Mouse (Mus musculus) stomach, embryonic 16.5 days (tissue): ENCODE measurements around the gene Acvr1b. TPM values are rescaled to one million over a fixed set of nuclear protein-coding genes. Genes with fewer than 3 reads are reported as not detected.
A peak's percentile ranks its signal among the peaks of the same experiment; 100 is the strongest.

ENCODE experiments used
- ATAC-seq: fragments of 200-750 bp; cut with Nextera tagmentation; 2 replicates; pipeline ENCODE4 v1.8.0; 2017; ENCODE audit warnings: moderate number of reproducible peaks, moderate TSS enrichment; ENCODE audit not compliant: insufficient read depth, low FRiP score
- H3K27ac ChIP-seq: fragments of 300-500 bp; sonication (generic); 2 replicates; pipeline ENCODE4 v1.5.1; 2014; ENCODE audit warnings: low read length
- H3K27me3 ChIP-seq: fragments of 300-500 bp; sonication (generic); 2 replicates; pipeline ENCODE4 v1.6.1; 2014; ENCODE audit warnings: low read length, control low read depth, mixed read lengths; ENCODE audit not compliant: control insufficient read depth, insufficient read depth
- H3K36me3 ChIP-seq: fragments of 300-500 bp; sonication (generic); 2 replicates; pipeline ENCODE4 v1.6.1; 2014; ENCODE audit warnings: low read length; ENCODE audit not compliant: control insufficient read depth, insufficient read depth
- H3K4me1 ChIP-seq: fragments of 300-500 bp; sonication (generic); 2 replicates; pipeline ENCODE4 v1.6.1; 2014; ENCODE audit warnings: low read length, control low read depth, mixed read lengths; ENCODE audit not compliant: control insufficient read depth, insufficient read depth
- H3K4me2 ChIP-seq: fragments of 300-500 bp; sonication (generic); 2 replicates; pipeline ENCODE4 v1.6.1; 2014; ENCODE audit warnings: low read depth, low read length, mixed read lengths
- H3K4me3 ChIP-seq: fragments of 300-500 bp; sonication (generic); replicated peaks from 2 replicates; pipeline ENCODE4 v1.5.1; 2014; ENCODE audit warnings: mild to moderate bottlenecking, low read length
- H3K9ac ChIP-seq: fragments of 300-500 bp; sonication (generic); 2 replicates; pipeline ENCODE4 v1.6.1; 2014; ENCODE audit warnings: low read length
- H3K9me3 ChIP-seq: fragments of 300-500 bp; sonication (generic); replicated peaks from 2 replicates; pipeline ENCODE4 v1.6.1; 2016; ENCODE audit warnings: low read length, control low read depth; ENCODE audit not compliant: control insufficient read depth
- WGBS: fragments of 180-500 bp; shearing (Covaris S2); extraction: QIAGEN DNeasy Blood & Tissue Kit; methylation state at CpG from one replicate; pipeline ENCODE4 v1.1.7; 2014; 5-methylcytosine and 5-hydroxymethylcytosine counted together
- microRNA-seq: library from miRNA; unstranded; fragments of <30 nt; microRNA quantifications from one replicate; pipeline ENCODE4, GENCODE M21; 2016
- polyA plus RNA-seq: library from polyadenylated mRNA; unstranded; fragments of >200 nt; fragmentation: Nextera tagmentation; extraction: Ambion mirVana; gene quantifications from 2 replicates; pipeline ENCODE4 v1.2.1, GENCODE M21; 2015

The Acvr1b gene
- polyA plus RNA-seq, 1 experiment from 2014 or later = 11.6 TPM

GRCm38 (mm10) chr15:101259922-101260321, 86.1 kb downstream of the Acvr1b start:
- Histone ChIP-seq H3K36me3 (no peaks in the 10 kb centered on the region), H3K27me3 (no peaks in the 10 kb centered on the region), H3K9me3 (no peaks in the 10 kb centered on the region), H3K9ac (no peak overlapping the region; the same call in 1 of the 2 replicates), H3K27ac (peak overlapping the region; percentile 90), H3K4me3 (no peak overlapping the region), H3K4me2 (no peak overlapping the region), H3K4me1 (peaks cover 33% of the 10 kb centered on the region)
- ATAC-seq = no peak
- 80% methylated on average over 3 of the region's 3 CpGs for WGBS

- Histone ChIP-seq H3K9ac (no peak overlapping the region; the same call in 1 of the 2 replicates), H3K4me2 (no peak overlapping the region), H3K27me3 (no peaks in the 10 kb centered on the region), H3K9me3 (no peaks in the 10 kb centered on the region), H3K4me1 (peaks cover 32% of the 10 kb centered on the region), H3K27ac (peak overlapping the region; percentile 90), H3K4me3 (no peak overlapping the region), H3K36me3 (no peaks in the 10 kb centered on the region)
- peak; percentile 19; the same call in 1 of the 2 replicates for ATAC-seq
- 34% methylated on average over 10 of the region's 10 CpGs for WGBS
Observed at GRCm38 (mm10) chr15:101260387-101260786, 86.5 kb downstream of the Acvr1b start.

DNA sequence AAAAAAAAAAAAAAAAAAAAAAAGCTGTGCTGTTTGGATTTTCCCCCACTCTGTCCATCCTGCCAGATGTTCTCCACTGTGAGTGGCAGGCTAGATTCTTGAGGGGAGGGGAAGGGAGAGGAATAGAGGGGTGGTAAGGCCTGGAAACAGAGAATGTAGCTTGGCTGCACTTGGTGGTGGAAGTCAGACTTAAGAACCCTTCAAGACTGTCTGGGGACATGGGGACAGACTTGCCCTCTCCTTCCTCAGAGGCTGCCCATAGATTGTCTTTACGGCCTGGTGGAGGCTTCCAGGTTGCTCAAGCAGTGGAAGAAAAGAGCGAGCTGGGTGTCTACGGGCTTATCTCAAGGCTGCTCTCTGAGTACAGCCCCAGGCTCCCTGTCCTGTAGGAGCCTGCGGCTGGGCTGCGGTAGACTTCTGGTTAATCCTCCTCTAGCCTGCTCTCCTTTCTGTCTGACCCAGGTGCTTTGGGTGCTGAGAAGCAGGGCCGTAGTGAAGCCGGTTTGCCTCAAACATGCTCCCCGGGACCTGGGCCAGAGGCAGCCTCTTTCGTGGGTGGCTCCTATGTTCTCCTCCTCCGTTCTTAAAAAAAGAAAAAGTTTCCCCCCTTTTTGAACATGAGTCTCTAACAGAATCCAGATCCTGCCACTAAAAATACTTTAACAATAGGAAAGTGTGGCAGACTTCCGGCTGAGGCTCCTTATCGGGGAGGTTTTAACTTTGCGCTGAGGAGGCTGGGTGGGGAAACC, 87.2 kb downstream of the Acvr1b start:
- Histone ChIP-seq H3K4me3 (no peak overlapping the region), H3K4me2 (peak overlapping the region; percentile 7; the same call in 1 of the 2 replicates), H3K4me1 (peaks cover 37% of the 10 kb centered on the region), H3K36me3 (no peaks in the 10 kb centered on the region), H3K9me3 (no peaks in the 10 kb centered on the region), H3K9ac (peak overlapping the region; percentile 49), H3K27me3 (no peaks in the 10 kb centered on the region), H3K27ac (peak overlapping the region; percentile 90)
- no peak; the same call in 1 of the 2 replicates for ATAC-seq
- 30% methylated on average over 13 of the region's 13 CpGs for WGBS

DNA sequence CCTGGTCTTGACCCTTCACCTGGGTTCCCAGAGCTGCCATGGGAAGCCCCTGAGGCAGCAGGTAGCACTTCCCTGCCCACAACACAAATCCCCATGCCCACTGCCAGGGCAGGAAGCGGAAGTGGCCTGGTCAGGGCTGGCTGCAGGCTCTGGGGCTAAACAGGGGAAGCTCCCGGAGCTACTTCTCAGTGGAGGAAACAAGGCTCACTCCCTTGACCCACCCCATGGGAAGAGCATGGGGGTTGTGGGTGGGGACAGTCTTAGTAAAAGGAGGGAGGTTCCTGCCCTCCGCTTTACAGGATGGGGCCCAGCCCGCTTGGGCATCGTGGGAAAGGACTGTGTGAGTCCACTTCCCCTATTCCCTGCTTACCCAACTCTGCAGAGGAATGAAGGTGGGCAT, 88.6 kb downstream of the Acvr1b start:
- no peak overlapping the region for H3K9ac ChIP-seq
- H3K36me3 ChIP-seq = no peaks in the 10 kb centered on the region
- no peak overlapping the region for H3K4me2 ChIP-seq
- no peak for ATAC-seq
- 68% methylated on average over 5 of the region's 5 CpGs for WGBS
- H3K27me3 ChIP-seq = no peaks in the 10 kb centered on the region
- H3K4me1 ChIP-seq = peaks cover 39% of the 10 kb centered on the region
- no peak overlapping the region for H3K4me3 ChIP-seq
- no peaks in the 10 kb centered on the region for H3K9me3 ChIP-seq
- peak overlapping the region; percentile 25; the same call in 1 of the 2 replicates for H3K27ac ChIP-seq

Small RNA genes lying within 50 kb of the gene (microRNA-seq; reads per million reads assigned to microRNA genes)
- gene Mir6962 = 1.3 reads per million

Other genes with a start within 250 kb of the Acvr1b start
- not detected in 2 replicates for gene Gm47841, start 126.7 kb upstream of the Acvr1b start, polyA plus RNA-seq
- gene Fignl2, start 95.5 kb upstream of the Acvr1b start, polyA plus RNA-seq = 0.05 and 0.10 TPM in 2 replicates
- not detected in 2 replicates for gene Ankrd33, start 58.3 kb upstream of the Acvr1b start, polyA plus RNA-seq
- gene Acvrl1, start 45.5 kb upstream of the Acvr1b start, polyA plus RNA-seq = 34.9 and 39.3 TPM in 2 replicates
- 2.1 and 2.7 TPM in 2 replicates for gene Grasp, start 50.1 kb downstream of the Acvr1b start, polyA plus RNA-seq
- gene Nr4a1, start 80.2 kb downstream of the Acvr1b start, polyA plus RNA-seq = 12.9 and 13.3 TPM in 2 replicates
- gene Atg101, start 110.2 kb downstream of the Acvr1b start, polyA plus RNA-seq = 66.9 and 67.0 TPM in 2 replicates
- gene 6030408B16Rik, start 119.1 kb downstream of the Acvr1b start, polyA plus RNA-seq = 9.4 and 9.5 TPM in 2 replicates
- gene Krt80, start 196.1 kb downstream of the Acvr1b start, polyA plus RNA-seq = 37.4 and 64.5 TPM in 2 replicates
- gene Krt7, start 237.0 kb downstream of the Acvr1b start, polyA plus RNA-seq = 378 and 523 TPM in 2 replicates